Mouse (Mus musculus): Measurements from ENCODE around the gene Ifnk.

DNA sequence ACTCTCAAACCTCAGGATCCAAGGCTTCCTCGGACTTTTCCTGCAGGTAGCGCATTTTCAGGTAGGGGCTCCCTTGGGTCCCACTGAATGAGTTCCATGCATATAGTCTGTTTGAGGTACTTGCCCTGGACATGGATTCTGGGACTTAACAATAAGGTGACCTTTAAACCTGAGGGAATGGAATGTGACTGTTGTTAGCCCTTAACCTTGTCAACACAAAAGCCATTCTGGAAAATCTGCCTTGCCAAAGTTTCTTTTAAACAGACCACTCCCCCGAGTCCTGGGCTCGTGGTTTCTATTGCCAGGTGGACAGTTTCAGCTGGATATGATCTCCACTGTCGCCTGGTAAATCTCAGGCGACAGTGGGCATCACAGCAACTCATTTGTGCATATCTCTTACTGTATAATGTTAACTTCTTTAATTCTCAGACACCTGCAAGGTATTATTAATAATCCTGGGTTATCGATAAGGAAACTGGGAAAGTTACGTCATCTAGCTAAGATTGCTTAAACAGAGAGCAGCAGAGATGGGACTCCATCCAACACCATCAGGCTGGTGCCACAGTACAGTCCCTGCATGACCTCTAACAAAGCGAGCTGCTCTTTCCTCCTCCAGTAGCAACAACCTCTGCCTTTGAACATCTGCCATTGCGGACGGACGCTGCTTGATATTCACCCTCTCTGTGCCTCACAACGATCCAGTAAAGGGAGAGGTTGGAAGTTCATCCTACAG, 38.2 kb upstream of the Ifnk start:
- TF ChIP-seq MAX (IDR thresholded peaks at IDR 0.05) (no peak), USF1 (IDR thresholded peaks at IDR 0.05; ENCODE audit: low read depth) (no peak), CTCF (IDR thresholded peaks at IDR 0.05; ENCODE audit: control insufficient read depth, insufficient read depth, insufficient read length) (no peak), CEBPB (IDR thresholded peaks at IDR 0.05; ENCODE audit: low read depth) (no peak)
